8 mouse cellular contexts compared by ENCODE assay signal in the genomic region with DNA sequence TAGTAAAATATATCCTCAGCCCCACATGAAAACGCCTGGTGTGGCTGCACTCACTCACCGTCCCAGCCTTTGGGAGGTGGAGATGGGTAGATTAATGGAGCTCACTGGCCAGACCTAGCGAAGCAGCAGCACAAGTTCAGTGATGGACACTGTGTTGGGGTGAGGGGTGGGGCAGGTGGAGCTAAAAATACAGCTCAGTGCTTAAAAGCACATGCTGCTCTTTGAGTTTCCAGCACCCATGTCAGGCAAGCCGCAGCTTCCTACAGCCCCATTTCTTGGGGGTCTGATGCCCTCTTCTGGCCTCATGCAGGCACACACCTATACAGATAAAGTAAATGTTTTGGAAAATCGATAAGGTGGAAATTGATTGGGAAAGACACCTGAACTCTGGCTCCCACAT.
A peak's percentile ranks its signal among the peaks of the same experiment; 100 is the strongest.
DNase-seq lines count a peak whose midpoint lies in the region; ATAC-seq lines count a peak whose summit lies in the region.

No protein-coding gene starts in this region.

- ATAC-seq in heart, embryonic 16.5 days (replicated peaks; ENCODE audit: extremely low read depth, insufficient read depth, low FRiP score), result peak; percentile 73
- no peak; the same call in 1 of the 2 replicates for ATAC-seq in limb, embryonic 11.5 days (ENCODE audit: insufficient number of reproducible peaks, low FRiP score, low TSS enrichment, low read depth)
- peak; percentile 32; the same call in 1 of the 2 replicates for ATAC-seq in neural tube, embryonic 12.5 days (ENCODE audit: low FRiP score, low read depth)
- no peak for ATAC-seq in erythroblast, adult 5-6 weeks (replicated peaks; ENCODE audit: low FRiP score, poor library complexity, severe bottlenecking)

- H3K27me3 ChIP-seq in heart, embryonic 16.5 days (ENCODE audit: control insufficient read depth, insufficient read depth, low read length), result no peaks in the 10 kb centered on the region
- no peaks in the 10 kb centered on the region for H3K27me3 ChIP-seq in limb, embryonic 11.5 days (ENCODE audit: control insufficient read depth, insufficient read depth, low read length)
- H3K27me3 ChIP-seq in neural tube, embryonic 12.5 days (replicated peaks), result no peaks in the 10 kb centered on the region

- H3K36me3 ChIP-seq in heart, embryonic 16.5 days (ENCODE audit: control insufficient read depth, insufficient read depth), result peaks cover 10% of the 10 kb centered on the region; the same call in 1 of the 2 replicates
- H3K36me3 ChIP-seq in limb, embryonic 11.5 days (ENCODE audit: control insufficient read depth, insufficient read depth, low read length), result 0 out of 2 replicates have a peak, but pooled peaks cover 2% of the 10 kb centered on the region
- 0 out of 2 replicates have a peak, but pooled peaks cover 9% of the 10 kb centered on the region for H3K36me3 ChIP-seq in neural tube, embryonic 12.5 days

- no peak overlapping the region for H3K4me2 ChIP-seq in heart, embryonic 16.5 days (ENCODE audit: low read depth, low read length)
- H3K4me2 ChIP-seq in limb, embryonic 11.5 days (ENCODE audit: low read depth, severe bottlenecking), result no peak overlapping the region
- H3K4me2 ChIP-seq in neural tube, embryonic 12.5 days (replicated peaks), result no peak overlapping the region

- no peak overlapping the region for H3K4me3 ChIP-seq in heart, embryonic 16.5 days (ENCODE audit: low read length)
- no peak overlapping the region for H3K4me3 ChIP-seq in limb, embryonic 11.5 days (ENCODE audit: low read depth, low read length)
- H3K4me3 ChIP-seq in neural tube, embryonic 12.5 days, result no peak overlapping the region

- H3K4me1 ChIP-seq in heart, embryonic 16.5 days (ENCODE audit: control insufficient read depth, insufficient read depth, low read length), result peaks cover 21% of the 10 kb centered on the region
- no peaks in the 10 kb centered on the region for H3K4me1 ChIP-seq in limb, embryonic 11.5 days (ENCODE audit: control insufficient read depth, insufficient read depth, low read length)
- H3K4me1 ChIP-seq in neural tube, embryonic 12.5 days, result no peaks in the 10 kb centered on the region

- 45% methylated on average over 5 of the region's 5 CpGs for WGBS in heart, embryonic 16.5 days
- WGBS in limb, embryonic 11.5 days, result 30% methylated on average over 5 of the region's 5 CpGs
- WGBS in neural tube, embryonic 12.5 days, result 41% methylated on average over 5 of the region's 5 CpGs

- H3K9me3 ChIP-seq in heart, embryonic 16.5 days (replicated peaks; ENCODE audit: control insufficient read depth, low read length), result no peaks in the 10 kb centered on the region
- H3K9me3 ChIP-seq in limb, embryonic 11.5 days (ENCODE audit: control insufficient read depth, low read length), result no peaks in the 10 kb centered on the region
- H3K9me3 ChIP-seq in neural tube, embryonic 12.5 days, result no peaks in the 10 kb centered on the region

- no peak overlapping the region for H3K9ac ChIP-seq in heart, embryonic 16.5 days (ENCODE audit: low read length)
- no peak overlapping the region for H3K9ac ChIP-seq in limb, embryonic 11.5 days (ENCODE audit: low read length)
- no peak overlapping the region for H3K9ac ChIP-seq in neural tube, embryonic 12.5 days

- H3K27ac ChIP-seq in heart, embryonic 16.5 days (ENCODE audit: low read length), result peak overlapping the region; percentile 82
- no peak overlapping the region for H3K27ac ChIP-seq in limb, embryonic 11.5 days (replicated peaks; ENCODE audit: low read depth, low read length)
- no peak overlapping the region for H3K27ac ChIP-seq in neural tube, embryonic 12.5 days

- peak; percentile 7 to 51 for DNase-seq in adrenal gland, adult (ENCODE audit: inconsistent age in 2 of 2, low spot score in 1 of 2)
- no peak for DNase-seq in adrenal gland, adult 8-10 months
- DNase-seq in adrenal gland, postnatal 25 days, result peak; percentile 16
- DNase-seq in limb, embryonic 11.5 days (ENCODE audit: low spot score), result peak; percentile 38
- DNase-seq in gastrocnemius, postnatal 36 days, result no peak

- intact Hi-C loops in gastrocnemius, postnatal 36 days (cut with DNase I), result loop anchor here (2.0 kb wide), 1 partner anchor 207 kb away; no protein-coding TSS in a partner anchor

Comparison
In these comparisons a context has a peak if more than half of its experiments do, and no peak if none do; other contexts are left out.
1. DNase-seq: peak in adrenal gland, adult (2 of 2), adrenal gland, postnatal 25 days (single experiment) and limb, embryonic 11.5 days (single experiment); none in adrenal gland, adult 8-10 months (single experiment) and gastrocnemius, postnatal 36 days (0 of 2).
2. ATAC-seq: peak in heart, embryonic 16.5 days (single experiment) and neural tube, embryonic 12.5 days (single experiment); none in limb, embryonic 11.5 days (single experiment) and erythroblast, adult 5-6 weeks (single experiment).